Mouse (Mus musculus) bone marrow macrophage, adult 2 months (primary cell): Measurements from ENCODE around the gene Krtap14.

Experiments used
- CTCF ChIP-seq: IDR thresholded peaks from 2 replicates; pipeline ENCODE4 v1.5.1; 2012; ENCODE audit warnings: low read depth, mild to moderate bottlenecking, low read length, moderate library complexity
- POLR2A ChIP-seq: IDR thresholded peaks from 2 replicates; pipeline ENCODE4 v1.6.1; 2012; ENCODE audit warnings: mild to moderate bottlenecking, low read depth, low read length, borderline replicate concordance

DNA sequence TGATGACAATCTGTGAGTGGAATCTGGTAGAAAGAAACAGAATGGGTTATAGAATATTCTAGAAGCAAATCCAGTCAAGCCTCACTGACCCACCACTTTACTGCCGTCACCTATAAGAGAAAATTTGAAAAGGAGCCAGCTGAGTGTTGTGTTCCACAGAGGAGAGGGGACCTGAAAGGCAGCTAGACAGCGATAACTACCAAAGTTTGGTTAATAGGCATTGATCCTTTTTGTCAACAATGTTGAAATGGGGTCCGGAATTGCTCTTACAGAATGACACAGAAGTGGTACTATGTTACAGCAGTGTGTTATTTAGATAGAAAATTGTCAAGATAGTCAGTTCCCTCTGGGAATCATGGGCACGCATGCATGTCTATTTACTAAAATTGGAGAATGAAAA, 22.6 kb upstream of the Krtap14 start:
- no peak for TF ChIP-seq CTCF
- no peak for TF ChIP-seq POLR2A
